Mouse (Mus musculus): ENCODE measurements around the gene Limd2.

- TF ChIP-seq CTCF (conservative IDR thresholded peaks at IDR 0.05; ENCODE audit: insufficient read depth, insufficient read length, low read depth, low read length) (no peak), POLR2A (IDR thresholded peaks at IDR 0.05; ENCODE audit: low read depth, low read length) (no peak)
Observed at GRCm38 (mm10) chr11:106163546-106163945, 2.9 kb upstream of the Limd2 start.

All from kidney, adult 2 months (tissue).